Mouse (Mus musculus): Measurements from ENCODE around the gene Vangl1.

DNA sequence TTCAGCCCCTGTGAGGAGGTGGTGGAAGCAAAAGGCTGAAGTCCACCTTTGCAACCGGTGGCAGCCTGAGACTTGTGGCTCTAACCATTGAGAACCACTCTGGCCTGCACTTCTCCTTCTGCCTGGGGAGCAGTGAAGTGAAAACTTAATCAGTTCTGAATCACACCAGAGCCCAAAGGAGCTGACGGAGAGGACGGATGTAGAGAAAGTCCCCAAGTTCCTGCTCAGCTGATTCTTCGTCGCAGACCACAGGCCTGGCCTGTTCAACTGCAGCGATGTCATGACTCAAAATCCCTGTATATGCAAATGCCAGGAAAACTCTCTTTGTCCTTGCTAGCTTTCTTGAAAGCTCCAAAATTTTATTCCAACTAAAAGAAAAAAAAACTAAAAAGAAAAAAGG, 80.8 kb downstream of the Vangl1 start:
- TF ChIP-seq POLR2A (IDR thresholded peaks at IDR 0.05; ENCODE audit: low read depth, low read length) (no peak), CTCF (conservative IDR thresholded peaks at IDR 0.05; ENCODE audit: insufficient read depth, insufficient read length, low read depth, low read length) (no peak)

Data from kidney, adult 2 months (tissue).